Mouse (Mus musculus) hindlimb bud, embryonic 11.5 days (tissue): ENCODE data around the gene Glyatl3.
A peak's percentile ranks its signal among the peaks of the same experiment; 100 is the strongest.

Experiments used
- DNase-seq: peaks from one replicate; pipeline ENCODE4 v3.0.0-alpha.2; 2012; ENCODE audit warnings: low read depth, low spot score; ENCODE audit errors: extremely low spot score

Glyatl3 gene

GRCm38 (mm10) chr17:40914250-40914649 lies at the start of gene Glyatl3:
Gene Glyatl3 (minus strand): TSS chr17:40914350.
- DNase-seq, result no peak

GRCm38 (mm10) chr17:40948518-40948917 lies 34.4 kb upstream of the Glyatl3 start:
- DNase-seq, result no peak

GRCm38 (mm10) chr17:40934420-40935231 lies 20.5 kb upstream of the Glyatl3 start, which contains the start of the genes Mut and Cenpq:
Gene Mut (plus strand): TSS chr17:40934685.
Gene Cenpq (minus strand): TSS chr17:40935047.
- DNase-seq, result peak; percentile 86

GRCm38 (mm10) chr17:40933985-40934384 lies 19.8 kb upstream of the Glyatl3 start:
- DNase-seq, result no peak

GRCm38 (mm10) chr17:40915499-40915898 lies 1.3 kb upstream of the Glyatl3 start:
- DNase-seq, result no peak

- no peak for DNase-seq
These were observed 9.4 kb downstream of the Glyatl3 start for GRCm38 (mm10) chr17:40904721-40905154.

- no peak for DNase-seq
These were observed 10.0 kb downstream of the Glyatl3 start for GRCm38 (mm10) chr17:40904056-40904597.

GRCm38 (mm10) chr17:40903345-40903744 lies 10.8 kb downstream of the Glyatl3 start:
- DNase-seq, result no peak

GRCm38 (mm10) chr17:40899783-40900363 lies 14.3 kb downstream of the Glyatl3 start:
- DNase-seq, result no peak

GRCm38 (mm10) chr17:40896863-40897262 lies 17.3 kb downstream of the Glyatl3 start:
- no peak for DNase-seq

GRCm38 (mm10) chr17:40887849-40888536 lies 26.2 kb downstream of the Glyatl3 start:
- DNase-seq, result no peak

- no peak for DNase-seq
These were observed 29.0 kb downstream of the Glyatl3 start for GRCm38 (mm10) chr17:40885155-40885554.

- no peak for DNase-seq
These were observed 32.0 kb downstream of the Glyatl3 start for GRCm38 (mm10) chr17:40882172-40882571.

GRCm38 (mm10) chr17:40879924-40880691 lies 34.0 kb downstream of the Glyatl3 start, which contains the start of gene 9130008F23Rik:
Gene 9130008F23Rik (minus strand): TSS chr17:40880559.
- no peak for DNase-seq

GRCm38 (mm10) chr17:40879528-40879923 lies 34.6 kb downstream of the Glyatl3 start:
- no peak for DNase-seq

- DNase-seq, result no peak
These were observed 36.4 kb downstream of the Glyatl3 start for GRCm38 (mm10) chr17:40877741-40878140.

GRCm38 (mm10) chr17:40875568-40875967 lies 38.6 kb downstream of the Glyatl3 start:
- DNase-seq, result no peak

GRCm38 (mm10) chr17:40874701-40875100 lies 39.4 kb downstream of the Glyatl3 start:
- no peak for DNase-seq

- no peak for DNase-seq
These were observed 40.6 kb downstream of the Glyatl3 start for GRCm38 (mm10) chr17:40873582-40874011.

- no peak for DNase-seq
These were observed 41.5 kb downstream of the Glyatl3 start for GRCm38 (mm10) chr17:40872626-40873025.
